Mouse (Mus musculus) forebrain, embryonic 14.5 days (tissue): ENCODE measurements around the gene Il12rb2. TPM values are rescaled to one million over a fixed set of nuclear protein-coding genes. Genes with fewer than 3 reads are reported as not detected.

ENCODE experiments used
- ATAC-seq: fragments of 200-750 bp; cut with Nextera tagmentation; 2 replicates; pipeline ENCODE4 v1.8.0; 2017; ENCODE audit warnings: mild to moderate bottlenecking, moderate library complexity
- DNase-seq: peaks from one replicate; pipeline ENCODE4 v3.0.0-alpha.2; 2015; ENCODE audit warnings: low spot score
- H3K27ac ChIP-seq: fragments of 300-500 bp; sonication (generic); 2 replicates; pipeline ENCODE4 v1.5.1; 2014; ENCODE audit warnings: low read depth, mild to moderate bottlenecking, control low read depth, low read length, moderate library complexity
- H3K27me3 ChIP-seq: fragments of 300-500 bp; sonication (generic); replicated peaks from 2 replicates; pipeline ENCODE4 v1.6.1; 2014; ENCODE audit warnings: low read length, control low read depth, mixed read lengths; ENCODE audit not compliant: control insufficient read depth, insufficient read depth
- H3K36me3 ChIP-seq: fragments of 300-500 bp; sonication (generic); 2 replicates; pipeline ENCODE4 v1.6.1; 2014; ENCODE audit warnings: low read length, control low read depth; ENCODE audit not compliant: control insufficient read depth, insufficient read depth
- H3K4me1 ChIP-seq: fragments of 300-500 bp; sonication (generic); 2 replicates; pipeline ENCODE4 v1.6.1; 2014; ENCODE audit warnings: antibody characterized with exemption, low read length, control low read depth; ENCODE audit not compliant: control insufficient read depth, insufficient read depth
- H3K4me2 ChIP-seq: fragments of 300-500 bp; sonication (generic); 2 replicates; pipeline ENCODE4 v1.6.1; 2014; ENCODE audit warnings: mild to moderate bottlenecking, control low read depth, low read length
- H3K4me3 ChIP-seq: fragments of 300-500 bp; sonication (generic); 2 replicates; pipeline ENCODE4 v1.5.1; 2014; ENCODE audit warnings: low read depth, low read length, control low read depth
- H3K9ac ChIP-seq: fragments of 300-500 bp; sonication (generic); 2 replicates; pipeline ENCODE4 v1.6.1; 2014; ENCODE audit warnings: mild to moderate bottlenecking, low read length, control low read depth, moderate library complexity
- H3K9me3 ChIP-seq: fragments of 300-500 bp; sonication (generic); replicated peaks from 2 replicates; pipeline ENCODE4 v1.6.1; 2016; ENCODE audit warnings: low read length, control low read depth, mixed read lengths; ENCODE audit not compliant: control insufficient read depth
- WGBS: fragments of 180-500 bp; shearing (Covaris S2); extraction: QIAGEN DNeasy Blood & Tissue Kit; methylation state at CpG from one replicate; pipeline ENCODE4 v1.1.7; 2014; 5-methylcytosine and 5-hydroxymethylcytosine counted together
- polyA plus RNA-seq: library from polyadenylated mRNA; unstranded; fragments of >200 nt; fragmentation: Nextera tagmentation; extraction: Ambion mirVana; gene quantifications from 2 replicates; pipeline ENCODE4 v1.2.1, GENCODE M21; 2014

Gene Il12rb2
- polyA plus RNA-seq, 1 experiment from 2014 or later = not detected

- Histone ChIP-seq H3K4me3 (no peak overlapping the region), H3K36me3 (no peaks in the 10 kb centered on the region), H3K9me3 (no peaks in the 10 kb centered on the region), H3K27ac (no peak overlapping the region), H3K27me3 (no peaks in the 10 kb centered on the region), H3K4me2 (no peak overlapping the region), H3K9ac (no peak overlapping the region), H3K4me1 (no peaks in the 10 kb centered on the region)
- DNase-seq = no peak
- no peak for ATAC-seq
Observed at GRCm38 (mm10) chr6:67339494-67339893, 36.5 kb downstream of the Il12rb2 start.

GRCm38 (mm10) chr6:67337943-67338342 lies 38.0 kb downstream of the Il12rb2 start:
- no peak for ATAC-seq
- Histone ChIP-seq H3K4me2 (no peak overlapping the region), H3K9ac (no peak overlapping the region), H3K4me3 (no peak overlapping the region), H3K27me3 (no peaks in the 10 kb centered on the region), H3K36me3 (no peaks in the 10 kb centered on the region), H3K27ac (no peak overlapping the region), H3K4me1 (no peaks in the 10 kb centered on the region), H3K9me3 (no peaks in the 10 kb centered on the region)
- no peak for DNase-seq

GRCm38 (mm10) chr6:67323788-67324187 lies 52.2 kb downstream of the Il12rb2 start:
- Histone ChIP-seq H3K36me3 (no peaks in the 10 kb centered on the region), H3K9me3 (no peaks in the 10 kb centered on the region), H3K4me3 (no peak overlapping the region), H3K27ac (no peak overlapping the region), H3K9ac (no peak overlapping the region), H3K4me2 (no peak overlapping the region), H3K4me1 (no peaks in the 10 kb centered on the region), H3K27me3 (no peaks in the 10 kb centered on the region)
- DNase-seq (no peak), ATAC-seq (no peak)
- WGBS = 92% methylated on average over 3 of the region's 3 CpGs

DNA sequence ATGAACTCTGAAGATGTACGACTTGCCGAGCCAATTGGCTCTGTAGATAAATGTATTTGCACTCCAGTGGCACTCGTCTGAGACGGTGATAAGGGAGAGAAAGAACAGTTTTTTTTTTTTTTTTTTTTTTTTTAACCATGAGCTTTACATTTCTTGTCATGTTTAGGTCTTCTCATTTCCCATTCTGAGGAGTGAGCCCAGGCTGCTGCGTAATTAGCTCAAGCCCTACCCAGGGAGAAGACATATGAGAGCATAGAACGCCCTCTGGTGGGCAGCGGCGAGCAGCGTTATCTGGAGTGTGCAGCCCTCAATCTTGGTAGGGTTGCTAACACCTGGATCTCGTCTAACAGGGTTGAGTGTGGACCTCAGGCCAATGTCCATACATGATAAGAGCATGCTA lies 57.5 kb downstream of the Il12rb2 start:
- H3K36me3 ChIP-seq = no peaks in the 10 kb centered on the region
- WGBS = 33% methylated on average over 10 of the region's 10 CpGs

GRCm38 (mm10) chr6:67317827-67318338 lies 58.1 kb downstream of the Il12rb2 start:
- H3K27me3 ChIP-seq = no peaks in the 10 kb centered on the region
- DNase-seq (no peak), ATAC-seq (peak; percentile 46; the same call in 1 of the 2 replicates)
- H3K27ac ChIP-seq = no peak overlapping the region
- no peak overlapping the region for H3K9ac ChIP-seq
- no peak overlapping the region for H3K4me2 ChIP-seq
- no peaks in the 10 kb centered on the region for H3K36me3 ChIP-seq
- H3K4me3 ChIP-seq = no peak overlapping the region
- WGBS = 82% methylated on average over 8 of the region's 8 CpGs
- no peaks in the 10 kb centered on the region for H3K4me1 ChIP-seq
- H3K9me3 ChIP-seq = no peaks in the 10 kb centered on the region

More for the DNA sequence above, 57.5 kb downstream of the Il12rb2 start:
- no peaks in the 10 kb centered on the region for H3K27me3 ChIP-seq
- no peaks in the 10 kb centered on the region for H3K4me1 ChIP-seq
- no peaks in the 10 kb centered on the region for H3K9me3 ChIP-seq
- no peak overlapping the region for H3K4me3 ChIP-seq
- H3K9ac ChIP-seq = no peak overlapping the region
- no peak overlapping the region for H3K27ac ChIP-seq
- ATAC-seq (peak; percentile 83; the same call in 1 of the 2 replicates), DNase-seq (peak; percentile 70)
- no peak overlapping the region for H3K4me2 ChIP-seq

DNA sequence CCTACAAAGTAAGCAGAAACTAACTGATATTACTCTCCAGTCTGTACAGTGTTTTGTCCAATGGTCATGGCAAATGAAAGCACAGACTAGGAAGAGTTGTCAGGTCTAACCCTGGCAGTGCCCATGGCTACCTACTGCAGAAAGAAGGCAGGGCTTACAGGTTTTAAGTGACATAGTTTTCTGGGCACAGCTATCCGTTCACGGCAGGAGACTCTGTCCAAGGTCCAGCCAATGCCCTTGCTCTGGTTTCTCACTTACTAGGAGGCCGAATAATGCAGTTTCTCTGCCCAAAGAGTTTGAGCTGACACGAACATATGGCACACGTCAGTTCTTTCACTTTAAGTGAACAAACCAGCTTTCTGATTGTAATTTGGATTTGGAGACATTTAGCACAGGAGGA lies 58.9 kb downstream of the Il12rb2 start:
- no peak for ATAC-seq

DNA sequence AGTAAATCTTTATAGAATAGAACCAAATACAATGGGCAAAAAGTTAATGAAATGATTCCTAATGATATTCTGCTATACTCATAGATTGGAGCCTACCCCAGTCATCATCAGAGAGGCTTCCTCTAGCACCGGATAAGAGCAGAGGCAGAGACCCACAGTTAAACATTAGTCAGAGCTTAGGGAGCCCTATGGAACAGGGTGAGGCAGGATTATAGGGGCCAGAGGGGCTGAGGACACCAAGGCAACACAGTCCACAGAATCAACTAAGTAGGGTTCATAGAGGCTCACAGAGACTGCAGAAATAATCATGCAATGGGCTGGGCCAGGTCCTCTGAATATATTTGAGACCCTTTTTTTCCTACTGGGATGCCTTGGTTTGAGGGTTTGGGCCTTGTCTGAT lies 61.3 kb downstream of the Il12rb2 start:
- WGBS = 73% methylated on average over 1 of the region's 1 CpGs
- no peaks in the 10 kb centered on the region for H3K36me3 ChIP-seq
- no peak overlapping the region for H3K4me2 ChIP-seq
- no peak overlapping the region for H3K9ac ChIP-seq
- no peaks in the 10 kb centered on the region for H3K4me1 ChIP-seq
- ATAC-seq = no peak
- H3K27me3 ChIP-seq = no peaks in the 10 kb centered on the region
- DNase-seq = no peak
- no peaks in the 10 kb centered on the region for H3K9me3 ChIP-seq
- H3K4me3 ChIP-seq = no peak overlapping the region
- no peak overlapping the region for H3K27ac ChIP-seq

More for the DNA sequence above, 58.9 kb downstream of the Il12rb2 start:
- H3K36me3 ChIP-seq = no peaks in the 10 kb centered on the region
- DNase-seq = peak; percentile 9
- H3K4me1 ChIP-seq = no peaks in the 10 kb centered on the region
- H3K9me3 ChIP-seq = no peaks in the 10 kb centered on the region
- H3K4me3 ChIP-seq = no peak overlapping the region
- no peaks in the 10 kb centered on the region for H3K27me3 ChIP-seq
- H3K9ac ChIP-seq = no peak overlapping the region
- no peak overlapping the region for H3K4me2 ChIP-seq
- no peak overlapping the region for H3K27ac ChIP-seq
- WGBS = 67% methylated on average over 5 of the region's 5 CpGs

DNA sequence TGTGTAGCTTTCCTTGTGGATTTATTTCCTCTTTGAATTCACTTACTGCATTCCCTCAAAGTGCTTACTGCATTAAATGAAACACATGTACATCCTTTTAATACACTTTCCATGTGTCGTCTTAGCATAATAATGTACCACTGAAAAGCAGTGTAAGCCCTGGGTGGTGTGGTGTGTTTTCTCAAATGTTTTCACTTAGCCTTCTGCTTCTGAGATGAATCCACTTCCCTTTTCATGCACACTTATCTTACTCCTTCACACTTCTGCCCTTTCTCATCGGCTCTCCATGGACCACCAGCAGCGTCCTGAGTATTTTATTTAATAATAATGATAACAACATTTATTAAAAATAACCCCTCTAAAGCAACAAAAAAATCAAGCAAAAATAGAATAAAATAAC lies 66.2 kb downstream of the Il12rb2 start:
- no peaks in the 10 kb centered on the region for H3K27me3 ChIP-seq
- no peak overlapping the region for H3K4me3 ChIP-seq
- no peak for DNase-seq
- H3K36me3 ChIP-seq = no peaks in the 10 kb centered on the region
- ATAC-seq = no peak
- H3K4me1 ChIP-seq = no peaks in the 10 kb centered on the region
- no peak overlapping the region for H3K9ac ChIP-seq
- no peaks in the 10 kb centered on the region for H3K9me3 ChIP-seq
- no peak overlapping the region for H3K4me2 ChIP-seq
- no peak overlapping the region for H3K27ac ChIP-seq
- 87% methylated on average over 3 of the region's 3 CpGs for WGBS

GRCm38 (mm10) chr6:67308994-67309393 lies 67.0 kb downstream of the Il12rb2 start:
- no peaks in the 10 kb centered on the region for H3K27me3 ChIP-seq
- H3K4me2 ChIP-seq = no peak overlapping the region
- no peaks in the 10 kb centered on the region for H3K4me1 ChIP-seq
- WGBS = 85% methylated on average over 3 of the region's 3 CpGs
- DNase-seq (no peak), ATAC-seq (no peak)
- H3K4me3 ChIP-seq = no peak overlapping the region
- no peak overlapping the region for H3K27ac ChIP-seq
- no peak overlapping the region for H3K9ac ChIP-seq
- H3K9me3 ChIP-seq = no peaks in the 10 kb centered on the region
- no peaks in the 10 kb centered on the region for H3K36me3 ChIP-seq
